In the genomic region with DNA sequence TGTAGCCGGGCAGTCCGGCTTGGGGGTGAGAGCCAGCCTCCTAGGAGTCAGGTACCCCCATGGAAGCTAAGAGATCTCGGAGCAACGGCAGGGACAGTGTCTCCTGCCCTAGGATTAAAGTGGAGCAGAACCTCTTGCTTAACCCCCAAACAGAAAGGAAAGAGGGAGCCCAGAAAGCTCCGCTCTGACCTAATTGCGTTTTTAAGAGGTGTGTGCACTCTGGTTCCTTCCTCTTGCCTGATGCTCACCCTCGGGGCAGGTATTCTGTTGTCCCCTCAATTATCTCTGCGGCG, we compare ENCODE assay signal across 9 mouse cellular contexts. TPM values are rescaled to one million over a fixed set of nuclear protein-coding genes. Genes with fewer than 3 reads are reported as not detected.
DNase-seq lines count a peak whose midpoint lies in the region; ATAC-seq and TF ChIP-seq lines count a peak whose summit lies in the region.
"Had no signal": no experiment of that assay in that cellular context is flagged by ENCODE, and none has a peak within 500 bp of the region (broad histone marks: within the 10 kb centered on the region; RNA-seq: fewer than 3 reads in every experiment).

No protein-coding gene starts in this region.

- peak overlapping the region; percentile 50 for H3K4me3 ChIP-seq in kidney, embryonic 14.5 days (ENCODE audit: low read length)
- peak overlapping the region; percentile 49 for H3K4me3 ChIP-seq in embryonic facial prominence, embryonic 14.5 days (ENCODE audit: low read depth, low read length)
- H3K4me3 ChIP-seq in hindbrain, postnatal 0 days (ENCODE audit: low read length): peak overlapping the region; percentile 38
- peak overlapping the region; percentile 43 for H3K4me3 ChIP-seq in midbrain, embryonic 14.5 days (replicated peaks; ENCODE audit: low read depth, low read length)

- H3K4me1 ChIP-seq in kidney, embryonic 14.5 days (ENCODE audit: control insufficient read depth, insufficient read depth, low read length): peaks cover 21% of the 10 kb centered on the region
- H3K4me1 ChIP-seq in embryonic facial prominence, embryonic 14.5 days (ENCODE audit: control insufficient read depth, insufficient read depth, low read length): peaks cover 18% of the 10 kb centered on the region; the same call in 1 of the 2 replicates
- H3K4me1 ChIP-seq in hindbrain, postnatal 0 days (ENCODE audit: insufficient read depth, low read length): peaks cover 5% of the 10 kb centered on the region; the same call in 1 of the 2 replicates
- peaks cover 25% of the 10 kb centered on the region for H3K4me1 ChIP-seq in midbrain, embryonic 14.5 days (ENCODE audit: control insufficient read depth, insufficient read depth, low read length)

- ATAC-seq in kidney, embryonic 14.5 days (ENCODE audit: low FRiP score, low TSS enrichment): no peak
- no peak for ATAC-seq in embryonic facial prominence, embryonic 14.5 days (ENCODE audit: low read depth)
- no peak for ATAC-seq in hindbrain, postnatal 0 days
- no peak for ATAC-seq in midbrain, embryonic 14.5 days (ENCODE audit: low FRiP score, low TSS enrichment)
- no peak for ATAC-seq in megakaryocyte progenitor cell, adult 5-6 weeks (replicated peaks; ENCODE audit: poor library complexity)

- peaks cover 21% of the 10 kb centered on the region for H3K27me3 ChIP-seq in kidney, embryonic 14.5 days (ENCODE audit: control insufficient read depth, insufficient read depth, low read length)
- H3K27me3 ChIP-seq in embryonic facial prominence, embryonic 14.5 days (replicated peaks; ENCODE audit: control insufficient read depth, insufficient read depth, low read length): peaks cover 29% of the 10 kb centered on the region
- H3K27me3 ChIP-seq in hindbrain, postnatal 0 days (ENCODE audit: insufficient read depth, low read length): peaks cover 19% of the 10 kb centered on the region; the same call in 1 of the 2 replicates
- peaks cover 46% of the 10 kb centered on the region for H3K27me3 ChIP-seq in midbrain, embryonic 14.5 days (ENCODE audit: control insufficient read depth, insufficient read depth, low read length)

- peak overlapping the region; percentile 47 for H3K9ac ChIP-seq in kidney, embryonic 14.5 days (ENCODE audit: low read depth, low read length)
- H3K9ac ChIP-seq in embryonic facial prominence, embryonic 14.5 days (ENCODE audit: low read depth, low read length): peak overlapping the region; percentile 58
- H3K9ac ChIP-seq in hindbrain, postnatal 0 days (replicated peaks; ENCODE audit: low read length): peak overlapping the region; percentile 33; the same call in 1 of the 2 replicates
- peak overlapping the region; percentile 39 for H3K9ac ChIP-seq in midbrain, embryonic 14.5 days (replicated peaks; ENCODE audit: low read length)

- peak overlapping the region; percentile 73 for H3K4me2 ChIP-seq in kidney, embryonic 14.5 days (replicated peaks; ENCODE audit: low read depth, low read length)
- peak overlapping the region; percentile 80 for H3K4me2 ChIP-seq in embryonic facial prominence, embryonic 14.5 days (ENCODE audit: low read depth, low read length)
- peak overlapping the region; percentile 68 for H3K4me2 ChIP-seq in hindbrain, postnatal 0 days (ENCODE audit: low read depth, low read length)
- H3K4me2 ChIP-seq in midbrain, embryonic 14.5 days (ENCODE audit: low read length): peak overlapping the region; percentile 68

- no peak for TF ChIP-seq CTCF in hindbrain, postnatal 0 days (IDR thresholded peaks at IDR 0.05; ENCODE audit: low read depth)

- H3K9me3 ChIP-seq in kidney, embryonic 14.5 days (ENCODE audit: control insufficient read depth, low read length): no peaks in the 10 kb centered on the region
- no peaks in the 10 kb centered on the region for H3K9me3 ChIP-seq in embryonic facial prominence, embryonic 14.5 days (ENCODE audit: control insufficient read depth, low read length)
- no peaks in the 10 kb centered on the region for H3K9me3 ChIP-seq in hindbrain, postnatal 0 days (ENCODE audit: low read length)
- H3K9me3 ChIP-seq in midbrain, embryonic 14.5 days (ENCODE audit: control insufficient read depth, low read length): no peaks in the 10 kb centered on the region

- WGBS in kidney, embryonic 14.5 days: 20% methylated on average over 9 of the region's 9 CpGs
- 27% methylated on average over 9 of the region's 9 CpGs for WGBS in embryonic facial prominence, embryonic 14.5 days
- 27% methylated on average over 9 of the region's 9 CpGs for WGBS in hindbrain, postnatal 0 days
- 20% methylated on average over 9 of the region's 9 CpGs for WGBS in midbrain, embryonic 14.5 days

- H3K27ac ChIP-seq in kidney, embryonic 14.5 days (ENCODE audit: low read depth, low read length): no peak overlapping the region
- H3K27ac ChIP-seq in embryonic facial prominence, embryonic 14.5 days (replicated peaks; ENCODE audit: low read depth, low read length): no peak overlapping the region
- H3K27ac ChIP-seq in hindbrain, postnatal 0 days: no peak overlapping the region
- H3K27ac ChIP-seq in midbrain, embryonic 14.5 days (replicated peaks; ENCODE audit: low read depth, low read length): no peak overlapping the region
- H3K27ac ChIP-seq: macrophage had no signal

- no peak for DNase-seq in kidney, postnatal 4 days
- no peak for DNase-seq in embryonic facial prominence, embryonic 14.5 days (ENCODE audit: low spot score)
- DNase-seq in hindbrain, postnatal 0 days (ENCODE audit: low spot score): no peak
- no peak for DNase-seq in midbrain, embryonic 14.5 days
- DNase-seq in urinary bladder, postnatal 4 days (ENCODE audit: low spot score in 2 of 2): no peak
- DNase-seq in right cerebral cortex, adult 2 months (ENCODE audit: low spot score in 2 of 2): no peak

- no peaks in the 10 kb centered on the region for H3K36me3 ChIP-seq in kidney, embryonic 14.5 days (ENCODE audit: control insufficient read depth, insufficient read depth, low read length)
- H3K36me3 ChIP-seq in embryonic facial prominence, embryonic 14.5 days (ENCODE audit: control insufficient read depth, insufficient read depth, low read length): no peaks in the 10 kb centered on the region
- no peaks in the 10 kb centered on the region for H3K36me3 ChIP-seq in hindbrain, postnatal 0 days (ENCODE audit: insufficient read depth, low read length)
- H3K36me3 ChIP-seq in midbrain, embryonic 14.5 days (ENCODE audit: control insufficient read depth, insufficient read depth, low read length): no peaks in the 10 kb centered on the region

RNA-seq across cellular contexts. Expression of a gene that starts 0.7 kb away (rescaled TPM):
- polyA plus RNA-seq in kidney, embryonic 14.5 days (2014; fragmentation: Nextera tagmentation; extraction: Ambion mirVana): 18.2 and 19.2 TPM in 2 replicates
- polyA plus RNA-seq in embryonic facial prominence, embryonic 14.5 days (2014; fragmentation: Nextera tagmentation; extraction: Ambion mirVana): 10.6 TPM in 2 replicates
- 4.9 TPM in 1 of 2 replicates, not detected in the other for total RNA-seq in hindbrain, postnatal 0 days (2014; rRNA removed)
- 0.74 and 1.2 TPM in 2 replicates for polyA plus RNA-seq in hindbrain, postnatal 0 days (2015; fragmentation: Nextera tagmentation; extraction: Ambion mirVana)
- 0.76 and 0.96 TPM in 2 replicates for polyA plus RNA-seq in midbrain, embryonic 14.5 days (2014; fragmentation: Nextera tagmentation; extraction: Ambion mirVana)
- not detected in 2 replicates for total RNA-seq in megakaryocyte progenitor cell, adult 5-6 weeks (2015)
- total RNA-seq in megakaryocyte progenitor cell, adult 5-6 weeks (2017): 0.12 TPM in 1 of 2 replicates, not detected in the other
- polyA plus RNA-seq: macrophage had no signal

RNA-seq across cellular contexts. Expression of a gene that starts 38.8 kb away (rescaled TPM):
- 4.7 and 9.5 TPM in 2 replicates for polyA plus RNA-seq in kidney, embryonic 14.5 days (2014; fragmentation: Nextera tagmentation; extraction: Ambion mirVana)
- 12.0 and 13.6 TPM in 2 replicates for polyA plus RNA-seq in embryonic facial prominence, embryonic 14.5 days (2014; fragmentation: Nextera tagmentation; extraction: Ambion mirVana)
- 51.7 and 54.5 TPM in 2 replicates for total RNA-seq in hindbrain, postnatal 0 days (2014; rRNA removed)
- polyA plus RNA-seq in hindbrain, postnatal 0 days (2015; fragmentation: Nextera tagmentation; extraction: Ambion mirVana): 26.4 and 26.8 TPM in 2 replicates
- polyA plus RNA-seq in midbrain, embryonic 14.5 days (2014; fragmentation: Nextera tagmentation; extraction: Ambion mirVana): 11.5 and 17.4 TPM in 2 replicates
- total RNA-seq in megakaryocyte progenitor cell, adult 5-6 weeks (2015): 1.2 and 1.3 TPM in 2 replicates
- 2.2 and 12.2 TPM in 2 replicates for total RNA-seq in megakaryocyte progenitor cell, adult 5-6 weeks (2017)
